Mouse (Mus musculus): ENCODE measurements around the gene Cdk14.

DNA sequence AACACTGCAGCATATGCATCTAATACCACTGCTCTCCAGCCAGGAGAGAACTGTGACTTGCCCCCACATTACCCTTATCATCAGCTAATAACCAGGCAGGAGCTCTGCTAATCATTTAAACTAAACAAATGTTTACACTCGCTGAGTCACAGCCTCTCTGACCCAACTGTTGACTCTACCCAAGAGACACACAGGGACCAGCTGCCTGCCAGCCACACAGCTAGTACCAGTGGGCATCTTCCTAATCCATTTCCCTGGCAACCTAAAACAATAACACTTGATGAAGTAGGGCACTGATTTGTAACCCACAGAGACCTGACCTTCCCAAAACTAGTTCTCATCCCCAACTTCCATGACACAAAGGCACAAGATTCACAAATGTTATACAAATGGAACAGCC lies 119.8 kb downstream of the Cdk14 start:
- no peak for TF ChIP-seq POLR2A (IDR thresholded peaks at IDR 0.05; ENCODE audit: low read depth, low read length)
- TF ChIP-seq CTCF (IDR thresholded peaks at IDR 0.05; ENCODE audit: extremely low read depth, insufficient read depth, insufficient read length, insufficient replicate concordance), result no peak

Data from spleen, adult 2 months (tissue).